9 mouse cellular contexts compared by ENCODE assay signal in genomic region chr1:63446721-63447120, GRCm38 (mm10). TPM values are rescaled to one million over a fixed set of nuclear protein-coding genes. Genes with fewer than 3 reads are reported as not detected.
A peak's percentile ranks its signal among the peaks of the same experiment; 100 is the strongest.
DNase-seq lines count a peak whose midpoint lies in the region; ATAC-seq and TF ChIP-seq lines count a peak whose summit lies in the region.
"Had no signal": no experiment of that assay in that cellular context is flagged by ENCODE, and none has a peak within 500 bp of the region (broad histone marks: within the 10 kb centered on the region; RNA-seq: fewer than 3 reads in every experiment).

No protein-coding gene starts in this region.

- H3K36me3 ChIP-seq in forebrain, embryonic 15.5 days: no peaks in the 10 kb centered on the region
- no peaks in the 10 kb centered on the region for H3K36me3 ChIP-seq in liver, embryonic 12.5 days

- H3K4me1 ChIP-seq in cerebellum, adult 2 months (ENCODE audit: control insufficient read depth, insufficient read depth, low read length): peaks cover 7% of the 10 kb centered on the region
- peaks cover 11% of the 10 kb centered on the region for H3K4me1 ChIP-seq in forebrain, embryonic 15.5 days
- no peaks in the 10 kb centered on the region for H3K4me1 ChIP-seq in liver, embryonic 12.5 days

- WGBS in cerebellum, adult 2 months: 31% methylated on average over 2 of the region's 2 CpGs
- 50% methylated on average over 2 of the region's 2 CpGs for WGBS in forebrain, embryonic 15.5 days
- WGBS in liver, embryonic 12.5 days (ENCODE audit: insufficient replicate concordance): 67% methylated on average over 2 of the region's 2 CpGs

- H3K4me3 ChIP-seq in cerebellum, adult 2 months (replicated peaks; ENCODE audit: insufficient read depth, low read depth, low read length): peak overlapping the region; percentile 63
- peak overlapping the region; percentile 77 for H3K4me3 ChIP-seq in forebrain, embryonic 15.5 days
- no peak overlapping the region for H3K4me3 ChIP-seq in liver, embryonic 12.5 days
- H3K4me3 ChIP-seq: erythroblast, embryonic 14.5 days had no signal

- ATAC-seq in cerebellum, adult (ENCODE audit: insufficient number of reproducible peaks, low FRiP score, low TSS enrichment): no peak
- ATAC-seq in forebrain, embryonic 15.5 days (replicated peaks): no peak
- no peak for ATAC-seq in liver, embryonic 12.5 days
- ATAC-seq in megakaryocyte, adult 5-6 weeks (ENCODE audit: poor library complexity, severe bottlenecking): no peak

- H3K9me3 ChIP-seq in forebrain, embryonic 15.5 days: no peaks in the 10 kb centered on the region
- H3K9me3 ChIP-seq in liver, embryonic 12.5 days (replicated peaks): no peaks in the 10 kb centered on the region

- peak overlapping the region; percentile 96 for H3K4me2 ChIP-seq in forebrain, embryonic 15.5 days (replicated peaks)
- H3K4me2 ChIP-seq in liver, embryonic 12.5 days: peak overlapping the region; percentile 71

- peak overlapping the region; percentile 79 for H3K9ac ChIP-seq in forebrain, embryonic 15.5 days (replicated peaks)
- no peak overlapping the region for H3K9ac ChIP-seq in liver, embryonic 12.5 days

- TF ChIP-seq CTCF in cerebellum, adult 2 months (IDR thresholded peaks at IDR 0.05; ENCODE audit: borderline replicate concordance, insufficient read depth, low read depth, low read length): no peak

- H3K27ac ChIP-seq in cerebellum, adult 2 months (ENCODE audit: insufficient read depth, low read length): peak overlapping the region; percentile 86; the same call in 1 of the 2 replicates
- no peak overlapping the region for H3K27ac ChIP-seq in forebrain, embryonic 15.5 days (replicated peaks)
- no peak overlapping the region for H3K27ac ChIP-seq in liver, embryonic 12.5 days

- peak in 1 of 2 experiments; percentile 29 for DNase-seq in cerebellum, adult 2 months
- DNase-seq in 3T3-L1 (ENCODE audit: low read depth, low spot score): peak; percentile 22
- DNase-seq in testis, postnatal 14 days (ENCODE audit: low spot score): no peak
- DNase-seq in c-Kit-positive CD71-positive TER-119-positive erythroid progenitor cells, embryonic 14.5 days (ENCODE audit: low spot score): no peak

- H3K27me3 ChIP-seq in cerebellum, adult 2 months (ENCODE audit: control insufficient read depth, insufficient read depth, low read length): no peaks in the 10 kb centered on the region
- no peaks in the 10 kb centered on the region for H3K27me3 ChIP-seq in forebrain, embryonic 15.5 days
- peaks cover 67% of the 10 kb centered on the region for H3K27me3 ChIP-seq in liver, embryonic 12.5 days (replicated peaks)

- no peak for TF ChIP-seq POLR2A in cerebellum, adult 2 months (IDR thresholded peaks at IDR 0.05; ENCODE audit: borderline replicate concordance, insufficient read depth, low read length)

RNA-seq across cellular contexts. Expression of gene Adam23, which starts 1.0 kb away (rescaled TPM):
- 116 and 124 TPM in 2 replicates for polyA plus RNA-seq in cerebellum, adult 2 months (2012; rRNA removed)
- 10.2 and 10.6 TPM in 2 replicates for polyA plus RNA-seq in forebrain, embryonic 15.5 days (2015; fragmentation: Nextera tagmentation; extraction: Ambion mirVana)
- 0.13 and 0.49 TPM in 2 replicates for polyA plus RNA-seq in liver, embryonic 12.5 days (2016; fragmentation: Nextera tagmentation; extraction: Ambion mirVana)
- total RNA-seq in megakaryocyte, adult 5-6 weeks (2015): not detected in 2 replicates
- total RNA-seq in megakaryocyte, adult 5-6 weeks (2017): not detected in 2 replicates
- polyA plus RNA-seq: erythroblast, embryonic 14.5 days had no signal

Comparison
In these comparisons a context has a peak if more than half of its experiments do, and no peak if none do; other contexts are left out.
1. RNA of gene Adam23, which starts 1.0 kb away (polyA plus RNA-seq): 116 to 124 TPM in cerebellum, adult 2 months; 10.2 to 10.6 TPM in forebrain, embryonic 15.5 days and 0.13 to 0.49 TPM in liver, embryonic 12.5 days; every median in the first group is over 10 times any median in the second.